Mouse (Mus musculus) heart, embryonic 12.5 days (tissue): ENCODE results near the gene Trpm3. TPM values are rescaled to one million over a fixed set of nuclear protein-coding genes. Genes with fewer than 3 reads are reported as not detected.

Experiments used
- ATAC-seq: fragments of 200-750 bp; cut with Nextera tagmentation; 2 replicates; pipeline ENCODE4 v1.8.0; 2017; ENCODE audit warnings: moderate TSS enrichment, moderate library complexity; ENCODE audit not compliant: insufficient number of reproducible peaks, low FRiP score
- H3K27ac ChIP-seq: fragments of 300-500 bp; sonication (generic); 2 replicates; pipeline ENCODE4 v1.5.1; 2016; ENCODE audit warnings: mild to moderate bottlenecking, moderate library complexity; ENCODE audit not compliant: poor library complexity, severe bottlenecking
- H3K27me3 ChIP-seq: fragments of 300-500 bp; sonication (generic); replicated peaks from 2 replicates; pipeline ENCODE4 v1.6.1; 2016; ENCODE audit warnings: mild to moderate bottlenecking, moderate library complexity
- H3K36me3 ChIP-seq: fragments of 300-500 bp; sonication (generic); 2 replicates; pipeline ENCODE4 v1.6.1; 2016; ENCODE audit warnings: mild to moderate bottlenecking, moderate library complexity
- H3K4me1 ChIP-seq: fragments of 300-500 bp; sonication (generic); replicated peaks from 2 replicates; pipeline ENCODE4 v1.6.1; 2016; ENCODE audit warnings: mild to moderate bottlenecking
- H3K4me2 ChIP-seq: fragments of 300-500 bp; sonication (generic); 2 replicates; pipeline ENCODE4 v1.6.1; 2016; ENCODE audit warnings: mild to moderate bottlenecking, moderate library complexity
- H3K4me3 ChIP-seq: fragments of 300-500 bp; sonication (generic); 2 replicates; pipeline ENCODE4 v1.5.1; 2016; ENCODE audit warnings: mild to moderate bottlenecking
- H3K9ac ChIP-seq: fragments of 300-500 bp; sonication (generic); 2 replicates; pipeline ENCODE4 v1.6.1; 2016; ENCODE audit warnings: mild to moderate bottlenecking, moderate library complexity
- H3K9me3 ChIP-seq: fragments of 300-500 bp; sonication (generic); replicated peaks from 2 replicates; pipeline ENCODE4 v1.6.1; 2016; ENCODE audit warnings: mild to moderate bottlenecking, moderate library complexity
- WGBS: fragments of 180-500 bp; shearing (Covaris S2); methylation state at CpG from one replicate; pipeline ENCODE4 v1.1.7; 2016; 5-methylcytosine and 5-hydroxymethylcytosine counted together
- polyA plus RNA-seq: library from polyadenylated mRNA; unstranded; fragments of >200 nt; fragmentation: Nextera tagmentation; extraction: Ambion mirVana; gene quantifications from 2 replicates; pipeline ENCODE4 v1.2.1, GENCODE M21; 2016

Gene Trpm3
- polyA plus RNA-seq, 1 experiment from 2014 or later = 1.0 TPM

- H3K27me3 ChIP-seq = no peaks in the 10 kb centered on the region
- no peak overlapping the region for H3K27ac ChIP-seq
- no peak for ATAC-seq
- WGBS = 83% methylated on average over 4 of the region's 4 CpGs
- H3K4me2 ChIP-seq = no peak overlapping the region
- H3K4me3 ChIP-seq = no peak overlapping the region
- no peaks in the 10 kb centered on the region for H3K36me3 ChIP-seq
- H3K9ac ChIP-seq = no peak overlapping the region
- no peaks in the 10 kb centered on the region for H3K9me3 ChIP-seq
- H3K4me1 ChIP-seq = no peaks in the 10 kb centered on the region
Measured at GRCm38 (mm10) chr19:22698737-22699136, 559.9 kb downstream of the Trpm3 start.

- no peak for ATAC-seq
- H3K4me2 ChIP-seq = no peak overlapping the region
- no peaks in the 10 kb centered on the region for H3K9me3 ChIP-seq
- H3K9ac ChIP-seq = no peak overlapping the region
- H3K36me3 ChIP-seq = no peaks in the 10 kb centered on the region
- no peaks in the 10 kb centered on the region for H3K4me1 ChIP-seq
- H3K4me3 ChIP-seq = no peak overlapping the region
- no peak overlapping the region for H3K27ac ChIP-seq
- H3K27me3 ChIP-seq = 0 out of 2 replicates have a peak, but pooled peaks cover 7% of the 10 kb centered on the region
- 71% methylated on average over 5 of the region's 5 CpGs for WGBS
Measured at GRCm38 (mm10) chr19:22700871-22701651, 562.2 kb downstream of the Trpm3 start.

GRCm38 (mm10) chr19:22703876-22704275 lies 565.0 kb downstream of the Trpm3 start:
- WGBS = 53% methylated on average over 6 of the region's 6 CpGs

GRCm38 (mm10) chr19:22705414-22705813 lies 566.6 kb downstream of the Trpm3 start:
- Histone ChIP-seq H3K9me3 (no peaks in the 10 kb centered on the region), H3K36me3 (no peaks in the 10 kb centered on the region), H3K4me1 (no peaks in the 10 kb centered on the region), H3K27me3 (peaks cover 21% of the 10 kb centered on the region; the same call in 1 of the 2 replicates), H3K4me3 (no peak overlapping the region), H3K9ac (no peak overlapping the region), H3K27ac (no peak overlapping the region), H3K4me2 (no peak overlapping the region)
- ATAC-seq = no peak

More at GRCm38 (mm10) chr19:22703876-22704275, 565.0 kb downstream of the Trpm3 start:
- Histone ChIP-seq H3K4me3 (no peak overlapping the region), H3K27me3 (peaks cover 15% of the 10 kb centered on the region; the same call in 1 of the 2 replicates), H3K9ac (no peak overlapping the region), H3K4me1 (no peaks in the 10 kb centered on the region), H3K27ac (no peak overlapping the region), H3K9me3 (no peaks in the 10 kb centered on the region), H3K36me3 (no peaks in the 10 kb centered on the region), H3K4me2 (no peak overlapping the region)
- ATAC-seq = no peak

- Histone ChIP-seq H3K27ac (no peak overlapping the region), H3K27me3 (no peaks in the 10 kb centered on the region), H3K9ac (no peak overlapping the region), H3K4me1 (no peaks in the 10 kb centered on the region), H3K4me2 (no peak overlapping the region), H3K36me3 (no peaks in the 10 kb centered on the region), H3K9me3 (no peaks in the 10 kb centered on the region), H3K4me3 (no peak overlapping the region)
- WGBS = 58% methylated on average over 2 of the region's 2 CpGs
- ATAC-seq = no peak
Measured at GRCm38 (mm10) chr19:22719027-22719426, 580.2 kb downstream of the Trpm3 start.

GRCm38 (mm10) chr19:22729846-22730245 lies 591.0 kb downstream of the Trpm3 start:
- ATAC-seq = no peak
- 82% methylated on average over 2 of the region's 2 CpGs for WGBS
- no peaks in the 10 kb centered on the region for H3K27me3 ChIP-seq
- no peaks in the 10 kb centered on the region for H3K9me3 ChIP-seq
- H3K4me2 ChIP-seq = no peak overlapping the region
- no peaks in the 10 kb centered on the region for H3K4me1 ChIP-seq
- no peak overlapping the region for H3K27ac ChIP-seq
- H3K36me3 ChIP-seq = no peaks in the 10 kb centered on the region
- no peak overlapping the region for H3K9ac ChIP-seq
- no peak overlapping the region for H3K4me3 ChIP-seq

GRCm38 (mm10) chr19:22730971-22731370 lies 592.1 kb downstream of the Trpm3 start:
- Histone ChIP-seq H3K4me3 (no peak overlapping the region), H3K27ac (no peak overlapping the region), H3K4me2 (no peak overlapping the region), H3K36me3 (no peaks in the 10 kb centered on the region), H3K27me3 (no peaks in the 10 kb centered on the region), H3K9ac (no peak overlapping the region), H3K4me1 (no peaks in the 10 kb centered on the region), H3K9me3 (no peaks in the 10 kb centered on the region)
- no peak for ATAC-seq

- H3K27me3 ChIP-seq = no peaks in the 10 kb centered on the region
- H3K9me3 ChIP-seq = no peaks in the 10 kb centered on the region
- H3K4me1 ChIP-seq = no peaks in the 10 kb centered on the region
- no peak for ATAC-seq
- no peak overlapping the region for H3K27ac ChIP-seq
- H3K36me3 ChIP-seq = no peaks in the 10 kb centered on the region
- WGBS = 41% methylated on average over 2 of the region's 2 CpGs
- no peak overlapping the region for H3K9ac ChIP-seq
- H3K4me2 ChIP-seq = no peak overlapping the region
- no peak overlapping the region for H3K4me3 ChIP-seq
Measured at GRCm38 (mm10) chr19:22736870-22737269, 598.0 kb downstream of the Trpm3 start.

- no peak overlapping the region for H3K27ac ChIP-seq
- H3K4me2 ChIP-seq = no peak overlapping the region
- H3K9me3 ChIP-seq = no peaks in the 10 kb centered on the region
- no peaks in the 10 kb centered on the region for H3K4me1 ChIP-seq
- WGBS = 64% methylated on average over 3 of the region's 3 CpGs
- no peak for ATAC-seq
- no peak overlapping the region for H3K9ac ChIP-seq
- H3K27me3 ChIP-seq = no peaks in the 10 kb centered on the region
- H3K4me3 ChIP-seq = no peak overlapping the region
- no peaks in the 10 kb centered on the region for H3K36me3 ChIP-seq
Measured at GRCm38 (mm10) chr19:22739240-22739639, 600.4 kb downstream of the Trpm3 start.

- H3K4me2 ChIP-seq = no peak overlapping the region
- no peak overlapping the region for H3K27ac ChIP-seq
- H3K9me3 ChIP-seq = no peaks in the 10 kb centered on the region
- H3K4me3 ChIP-seq = no peak overlapping the region
- WGBS = 59% methylated on average over 13 of the region's 13 CpGs
- H3K4me1 ChIP-seq = no peaks in the 10 kb centered on the region
- ATAC-seq = no peak
- no peaks in the 10 kb centered on the region for H3K36me3 ChIP-seq
- no peak overlapping the region for H3K9ac ChIP-seq
- H3K27me3 ChIP-seq = no peaks in the 10 kb centered on the region
Measured at GRCm38 (mm10) chr19:22753311-22753809, 614.5 kb downstream of the Trpm3 start.

GRCm38 (mm10) chr19:22754071-22754470 lies 615.2 kb downstream of the Trpm3 start:
- no peak overlapping the region for H3K27ac ChIP-seq
- H3K9me3 ChIP-seq = no peaks in the 10 kb centered on the region
- H3K4me2 ChIP-seq = no peak overlapping the region
- H3K4me3 ChIP-seq = no peak overlapping the region
- no peaks in the 10 kb centered on the region for H3K4me1 ChIP-seq
- no peaks in the 10 kb centered on the region for H3K36me3 ChIP-seq
- H3K9ac ChIP-seq = no peak overlapping the region
- no peak for ATAC-seq
- WGBS = 93% methylated on average over 10 of the region's 10 CpGs
- H3K27me3 ChIP-seq = no peaks in the 10 kb centered on the region

GRCm38 (mm10) chr19:22754498-22754897 lies 615.7 kb downstream of the Trpm3 start:
- Histone ChIP-seq H3K4me2 (no peak overlapping the region), H3K9ac (no peak overlapping the region), H3K27me3 (no peaks in the 10 kb centered on the region), H3K36me3 (no peaks in the 10 kb centered on the region), H3K27ac (no peak overlapping the region), H3K4me3 (no peak overlapping the region), H3K9me3 (no peaks in the 10 kb centered on the region), H3K4me1 (no peaks in the 10 kb centered on the region)
- WGBS = 78% methylated on average over 8 of the region's 8 CpGs
- ATAC-seq = no peak
